Mouse (Mus musculus): ENCODE data around the gene Fcmr.

The Fcmr gene

GRCm38 (mm10) chr1:130857456-130857855 is 8.0 kb upstream of the Fcmr start:
- DNase-seq (ENCODE audit: low read depth, low spot score) = no peak

- DNase-seq (ENCODE audit: low read depth, low spot score) = no peak
Observed at GRCm38 (mm10) chr1:130864238-130864637, 1.2 kb upstream of the Fcmr start.

GRCm38 (mm10) chr1:130864741-130865140 is 728 bp upstream of the Fcmr start:
- DNase-seq (ENCODE audit: low read depth, low spot score) = no peak

GRCm38 (mm10) chr1:130872912-130873311 is 7.4 kb downstream of the Fcmr start:
- no peak for DNase-seq (ENCODE audit: low read depth, low spot score)

DNA sequence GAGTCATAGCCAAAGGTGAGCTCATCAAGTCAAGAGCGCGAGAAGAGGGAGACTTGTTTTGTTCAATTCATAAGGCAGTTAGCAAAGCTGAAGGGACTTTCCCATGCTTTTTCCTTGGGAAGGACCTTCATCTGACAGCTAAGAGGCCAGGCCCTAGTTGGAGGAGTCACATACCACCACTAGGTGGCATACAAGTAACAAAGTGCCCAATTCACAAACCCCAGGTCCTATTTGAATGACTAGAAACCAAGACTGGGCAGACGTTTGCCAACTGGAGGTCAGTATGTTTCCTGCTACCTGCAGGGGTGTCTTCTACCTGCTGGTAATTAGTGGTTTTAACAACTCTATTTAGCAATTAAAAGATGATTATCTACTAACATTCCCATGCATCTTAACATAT is 9.7 kb downstream of the Fcmr start:
- DNase-seq (ENCODE audit: low read depth, low spot score) = peak; percentile 59

GRCm38 (mm10) chr1:130875910-130876309 is 10.4 kb downstream of the Fcmr start:
- DNase-seq (ENCODE audit: low read depth, low spot score) = no peak

- DNase-seq (ENCODE audit: low read depth, low spot score) = peak; percentile 74
Observed at GRCm38 (mm10) chr1:130876931-130877509, 11.6 kb downstream of the Fcmr start.

- DNase-seq (ENCODE audit: low read depth, low spot score) = peak; percentile 33
Observed at GRCm38 (mm10) chr1:130877889-130878614, 12.6 kb downstream of the Fcmr start.

DNA sequence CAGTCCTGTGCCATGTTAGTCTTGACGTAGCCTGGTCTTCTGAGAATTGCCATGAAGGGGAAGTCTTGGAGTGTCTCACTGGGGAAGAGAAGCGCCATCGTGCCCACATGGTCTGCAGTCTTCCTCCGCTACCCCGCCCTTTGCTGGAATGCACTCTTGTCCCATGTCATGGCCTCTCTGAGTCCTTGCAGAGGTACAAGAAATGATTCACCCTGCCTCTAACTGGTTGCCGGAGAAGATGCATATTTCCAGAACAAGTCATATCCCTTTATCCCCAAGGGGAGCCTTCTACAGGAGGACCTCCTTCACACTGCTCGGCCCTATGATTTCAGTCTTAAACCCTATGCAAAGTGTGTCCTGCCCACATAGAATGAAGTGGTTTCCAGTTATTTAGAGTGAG is 14.5 kb downstream of the Fcmr start:
- no peak for DNase-seq (ENCODE audit: low read depth, low spot score)

GRCm38 (mm10) chr1:130883146-130883545 is 17.7 kb downstream of the Fcmr start:
- DNase-seq (ENCODE audit: low read depth, low spot score) = no peak

DNA sequence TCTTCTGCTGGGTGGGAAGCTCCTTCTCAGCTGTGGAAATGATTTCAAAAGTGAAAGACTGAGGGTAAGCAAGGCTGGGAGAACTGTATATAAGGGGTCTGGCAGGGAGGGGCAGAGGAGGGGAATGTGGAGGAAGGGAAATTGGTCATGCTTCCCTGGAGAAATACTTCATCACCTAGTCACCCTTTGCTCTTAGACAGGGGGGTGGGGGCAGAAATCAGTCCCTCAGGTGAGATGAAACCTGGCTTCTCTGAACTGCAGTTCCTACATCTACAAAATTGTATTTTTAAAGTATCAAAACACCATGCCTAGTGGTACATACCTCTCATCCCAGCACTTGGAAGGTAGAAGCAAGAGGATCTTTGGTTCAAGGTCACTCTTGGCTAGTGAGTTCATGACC is 21.9 kb downstream of the Fcmr start, which contains the start of gene Il24:
Gene Il24, minus strand, starts transcription at position 101 of the 400 bp plus-strand sequence.
- DNase-seq (ENCODE audit: low read depth, low spot score) = no peak

GRCm38 (mm10) chr1:130892446-130892845 is 27.0 kb downstream of the Fcmr start:
- no peak for DNase-seq (ENCODE audit: low read depth, low spot score)

GRCm38 (mm10) chr1:130893329-130894040 is 28.0 kb downstream of the Fcmr start:
- DNase-seq (ENCODE audit: low read depth, low spot score) = no peak

GRCm38 (mm10) chr1:130894468-130894867 is 29.0 kb downstream of the Fcmr start:
- no peak for DNase-seq (ENCODE audit: low read depth, low spot score)

GRCm38 (mm10) chr1:130902505-130902904 is 37.0 kb downstream of the Fcmr start:
- DNase-seq (ENCODE audit: low read depth, low spot score) = no peak

DNA sequence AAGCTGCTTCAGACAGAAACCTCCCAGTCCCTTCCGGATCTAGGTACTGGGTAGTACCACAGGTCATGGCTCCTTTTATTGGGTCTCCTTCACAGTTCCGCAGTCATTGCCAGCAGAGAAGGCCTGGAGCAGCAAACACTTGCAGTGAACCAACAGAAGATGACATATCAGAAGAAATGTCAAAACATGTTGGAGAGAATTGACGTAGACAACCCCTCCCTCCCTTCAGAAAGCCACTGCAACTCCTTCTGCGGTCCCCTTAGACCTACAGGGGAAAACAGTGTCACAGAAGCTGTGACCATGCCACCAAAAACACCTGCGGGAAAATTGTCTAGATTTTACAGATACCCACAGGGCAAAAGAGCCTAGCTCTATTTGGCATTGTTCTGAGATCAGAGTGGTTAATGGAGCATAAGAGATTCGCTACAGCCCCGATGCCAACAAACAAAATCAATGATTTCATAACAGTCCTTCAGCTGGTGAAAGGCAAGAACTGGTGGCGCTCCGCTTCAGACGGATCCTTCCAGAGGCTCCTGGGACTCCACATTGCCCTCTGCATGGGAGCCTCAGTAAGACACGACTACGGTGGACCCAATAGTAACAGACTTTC is 46.0 kb downstream of the Fcmr start, which contains the start of gene Il20:
Gene Il20, minus strand, starts transcription at position 51 of the 610 bp plus-strand sequence.
- DNase-seq (ENCODE audit: low read depth, low spot score) = no peak

DNA sequence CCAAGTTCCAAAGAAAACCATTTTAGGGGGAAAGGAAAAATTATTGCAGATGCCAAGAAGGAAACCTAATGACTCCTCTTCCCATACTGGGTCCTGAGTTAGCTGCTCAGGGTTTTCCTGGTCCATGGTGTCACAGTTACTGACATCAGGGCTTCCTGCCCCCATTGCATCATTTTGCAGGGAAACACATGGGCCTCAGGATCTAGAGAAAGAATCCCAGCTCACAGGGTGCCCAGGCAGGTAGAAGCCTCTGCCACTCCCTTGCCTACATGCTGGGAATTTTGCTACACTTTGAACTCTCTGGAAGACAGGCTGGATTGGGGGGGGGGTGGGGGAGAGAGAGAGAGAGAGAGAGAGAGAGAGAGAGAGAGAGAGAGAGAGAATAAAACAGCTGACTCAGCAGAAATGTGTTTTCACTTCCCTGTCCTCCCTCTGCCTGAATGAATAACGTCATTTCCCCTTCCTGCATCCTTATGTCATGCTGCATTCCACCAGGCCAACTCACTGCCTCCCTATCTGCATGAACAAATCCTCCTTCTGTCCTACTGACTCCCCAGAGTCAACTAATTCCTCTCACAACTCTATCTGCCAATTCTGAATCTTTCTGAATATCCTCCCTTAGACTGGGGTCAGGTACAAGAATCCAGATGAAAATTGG is 53.0 kb downstream of the Fcmr start:
- DNase-seq (ENCODE audit: low read depth, low spot score) = no peak

GRCm38 (mm10) chr1:130926484-130926883 is 61.0 kb downstream of the Fcmr start:
- no peak for DNase-seq (ENCODE audit: low read depth, low spot score)
